Comparison of ENCODE assay signal across 9 mouse cellular contexts in the genomic region with DNA sequence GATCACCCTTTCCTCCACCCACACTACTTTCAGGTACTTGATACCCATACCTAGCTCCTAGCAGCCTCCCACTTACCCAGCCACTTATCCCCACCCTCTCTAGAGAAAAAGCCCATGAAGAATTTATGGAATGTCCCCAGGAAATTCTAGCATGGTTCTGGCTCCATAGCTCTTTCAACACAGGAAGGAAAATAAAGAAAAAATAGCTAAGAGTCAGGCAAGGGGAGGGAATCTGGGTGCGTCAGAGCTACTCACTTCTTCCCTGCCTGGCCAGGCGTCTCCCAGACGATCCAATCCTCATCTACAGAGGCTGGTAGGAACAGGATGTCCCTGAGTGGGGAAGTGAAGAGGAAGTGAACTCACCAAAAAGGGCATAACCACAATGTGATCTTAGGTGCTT. TPM values are rescaled to one million over a fixed set of nuclear protein-coding genes. Genes with fewer than 3 reads are reported as not detected.
DNase-seq lines count a peak whose midpoint lies in the region; ATAC-seq and TF ChIP-seq lines count a peak whose summit lies in the region.
"Had no signal": no experiment of that assay in that cellular context is flagged by ENCODE, and none has a peak within 500 bp of the region (broad histone marks: within the 10 kb centered on the region; RNA-seq: fewer than 3 reads in every experiment).

No protein-coding gene starts in this region.

- peak; percentile 14 for DNase-seq in gastrocnemius, adult 18-20 months (ENCODE audit: low spot score)
- DNase-seq in gastrocnemius, adult 8-10 months (ENCODE audit: low spot score in 2 of 2): no peak
- DNase-seq in adrenal gland, postnatal 10 days: peak; percentile 15
- DNase-seq in heart, postnatal 10 days: peak; percentile 41 to 45
- peak; percentile 55 for DNase-seq in lung, embryonic 14.5 days
- no peak for DNase-seq in forebrain, embryonic 10.5 days (ENCODE audit: extremely low spot score, low spot score)
- no peak for DNase-seq in left cerebral cortex, adult 9 months (ENCODE audit: low spot score in 2 of 2)
- DNase-seq: gastrocnemius, postnatal 14 days had no signal

- peak overlapping the region; percentile 76 for H3K27ac ChIP-seq in lung, embryonic 14.5 days (ENCODE audit: low read depth)
- no peak overlapping the region for H3K27ac ChIP-seq in forebrain, embryonic 10.5 days

- H3K36me3 ChIP-seq in lung, embryonic 14.5 days (ENCODE audit: insufficient read depth): peaks cover 9% of the 10 kb centered on the region; the same call in 1 of the 2 replicates
- peaks cover 30% of the 10 kb centered on the region for H3K36me3 ChIP-seq in forebrain, embryonic 10.5 days (replicated peaks)

- peaks cover 5% of the 10 kb centered on the region; the same call in 1 of the 2 replicates for H3K4me1 ChIP-seq in lung, embryonic 14.5 days (ENCODE audit: insufficient read depth)
- peaks cover 5% of the 10 kb centered on the region for H3K4me1 ChIP-seq in forebrain, embryonic 10.5 days

- no peaks in the 10 kb centered on the region for H3K27me3 ChIP-seq in lung, embryonic 14.5 days (ENCODE audit: insufficient read depth, low read length)
- H3K27me3 ChIP-seq in forebrain, embryonic 10.5 days (ENCODE audit: poor library complexity, severe bottlenecking): no peaks in the 10 kb centered on the region

- no peak overlapping the region for H3K4me2 ChIP-seq in lung, embryonic 14.5 days

- intact Hi-C loops in heart, postnatal 10 days (cut with DNase I): no loop called here

- peak; percentile 96 for ATAC-seq in lung, embryonic 14.5 days (ENCODE audit: insufficient read depth)
- ATAC-seq in erythroblast, adult 5-6 weeks (replicated peaks; ENCODE audit: low FRiP score, poor library complexity, severe bottlenecking): no peak

- 50% methylated on average over 3 of the region's 3 CpGs for WGBS in lung, embryonic 14.5 days
- WGBS in forebrain, embryonic 10.5 days: 97% methylated on average over 3 of the region's 3 CpGs

- no peak overlapping the region for H3K4me3 ChIP-seq in lung, embryonic 14.5 days (ENCODE audit: low read depth, low read length)
- H3K4me3 ChIP-seq in forebrain, embryonic 10.5 days: no peak overlapping the region

- no peak for TF ChIP-seq CTCF in lung, embryonic 14.5 days (IDR thresholded peaks at IDR 0.05; ENCODE audit: low read depth)

- no peak overlapping the region for H3K9ac ChIP-seq in lung, embryonic 14.5 days

- no peaks in the 10 kb centered on the region for H3K9me3 ChIP-seq in lung, embryonic 14.5 days (ENCODE audit: low read depth, low read length)
- H3K9me3 ChIP-seq in forebrain, embryonic 10.5 days: peaks cover 3% of the 10 kb centered on the region; the same call in 1 of the 2 replicates

RNA-seq across cellular contexts. Expression of gene Plxna2, which starts 34.0 kb away (rescaled TPM):
- total RNA-seq in gastrocnemius, adult 18-20 months (2021): 10 to 100 TPM in 1 of 2 experiments, 1 to 10 TPM in 1; 9.7 to 10.3 TPM
- total RNA-seq in gastrocnemius, adult 8-10 months (2022): 1 to 10 TPM; 4.8 to 8.1 (median 5.2) TPM
- 10 to 100 TPM; 14.2 to 16.8 TPM for total RNA-seq in adrenal gland, postnatal 10 days (2021)
- total RNA-seq in heart, postnatal 10 days (2021): 10 to 100 TPM; 25.5 to 34.6 TPM
- 9.8 and 10.1 TPM in 2 replicates for polyA plus RNA-seq in lung, embryonic 14.5 days (2014; fragmentation: Nextera tagmentation; extraction: Ambion mirVana)
- polyA plus RNA-seq in forebrain, embryonic 10.5 days (2016; fragmentation: Nextera tagmentation; extraction: Ambion mirVana): 6.5 and 7.4 TPM in 2 replicates
- 1.3 TPM in 1 of 2 replicates, not detected in the other for total RNA-seq in erythroblast, adult 5-6 weeks (2015; ENCODE audit: low replicate concordance)
- 0.09 TPM in 1 of 2 replicates, not detected in the other for total RNA-seq in erythroblast, adult 5-6 weeks (2017; ENCODE audit: low replicate concordance)

Comparison
In these comparisons a context has a peak if more than half of its experiments do, and no peak if none do; other contexts are left out.
1. DNase-seq: peak in gastrocnemius, adult 18-20 months (single experiment), adrenal gland, postnatal 10 days (single experiment), heart, postnatal 10 days (2 of 2) and lung, embryonic 14.5 days (single experiment); none in gastrocnemius, adult 8-10 months (0 of 2), forebrain, embryonic 10.5 days (single experiment) and left cerebral cortex, adult 9 months (0 of 2).